In the genomic region with DNA sequence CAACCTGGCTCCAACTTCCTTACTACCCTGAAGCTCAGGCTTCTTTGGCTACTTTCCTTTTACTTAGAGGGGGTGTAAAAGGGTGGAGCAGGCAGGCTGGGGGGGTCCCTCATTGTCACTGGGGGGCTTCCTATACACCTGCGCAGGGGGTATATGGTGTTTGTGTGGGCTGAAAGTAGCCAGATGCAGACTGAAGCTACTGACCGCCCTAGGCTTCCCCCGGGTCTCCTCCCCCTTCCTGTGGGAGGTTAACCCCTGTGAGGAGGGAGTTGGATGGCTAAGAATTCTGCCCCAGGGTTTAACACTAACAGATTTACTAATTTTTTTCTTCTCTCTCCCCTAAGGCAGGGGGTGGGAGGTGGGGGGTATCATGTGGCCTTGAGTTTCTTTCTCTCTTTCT, we compare ENCODE assay signal across 17 mouse cellular contexts. TPM values are rescaled to one million over a fixed set of nuclear protein-coding genes. Genes with fewer than 3 reads are reported as not detected.
DNase-seq lines count a peak whose midpoint lies in the region; ATAC-seq lines count a peak whose summit lies in the region.
"Had no signal": no experiment of that assay in that cellular context is flagged by ENCODE, and none has a peak within 500 bp of the region (broad histone marks: within the 10 kb centered on the region; RNA-seq: fewer than 3 reads in every experiment).

No protein-coding gene starts in this region.

- no peak for DNase-seq in kidney, adult 8-10 months
- DNase-seq in thymus, postnatal 14 days, result peak; percentile 48
- DNase-seq in thymus, adult 18-20 months, result no peak
- DNase-seq in limb, embryonic 10.5 days (ENCODE audit: low spot score), result no peak
- no peak for DNase-seq in midbrain, embryonic 10.5 days (ENCODE audit: low spot score)
- DNase-seq: cerebellum, postnatal 10 days; forebrain, postnatal 0 days; gastrocnemius, postnatal 10 days; kidney, adult 18-20 months had no signal

- no peak overlapping the region for H3K4me3 ChIP-seq in kidney, embryonic 14.5 days (ENCODE audit: low read length)
- no peak overlapping the region; the same call in 1 of the 2 replicates for H3K4me3 ChIP-seq in limb, embryonic 10.5 days
- no peak overlapping the region for H3K4me3 ChIP-seq in midbrain, embryonic 10.5 days
- H3K4me3 ChIP-seq: hindbrain, embryonic 15.5 days; liver, embryonic 12.5 days; megakaryocyte, embryonic 14.5 days had no signal

- 2% methylated on average over 3 of the region's 3 CpGs for WGBS in kidney, embryonic 14.5 days
- 29% methylated on average over 3 of the region's 3 CpGs for WGBS in limb, embryonic 10.5 days
- 55% methylated on average over 3 of the region's 3 CpGs for WGBS in midbrain, embryonic 10.5 days

- H3K27ac ChIP-seq in kidney, embryonic 14.5 days (ENCODE audit: low read depth, low read length), result no peak overlapping the region
- 0 out of 2 replicates have a peak overlapping the region, but pooled peaks have one; percentile 42 for H3K27ac ChIP-seq in limb, embryonic 10.5 days
- H3K27ac ChIP-seq in midbrain, embryonic 10.5 days (replicated peaks), result no peak overlapping the region
- H3K27ac ChIP-seq: hindbrain, embryonic 15.5 days; liver, embryonic 12.5 days had no signal

- H3K9ac ChIP-seq in kidney, embryonic 14.5 days (ENCODE audit: low read depth, low read length), result peak overlapping the region; percentile 28
- H3K9ac ChIP-seq: forebrain, postnatal 0 days; hindbrain, embryonic 15.5 days; liver, embryonic 12.5 days had no signal

- ATAC-seq in kidney, embryonic 14.5 days (ENCODE audit: low FRiP score, low TSS enrichment), result no peak
- ATAC-seq in megakaryocyte progenitor cell, adult 5-6 weeks (replicated peaks; ENCODE audit: poor library complexity), result no peak
- ATAC-seq: forebrain, postnatal 0 days; liver, embryonic 12.5 days had no signal

- peaks cover 31% of the 10 kb centered on the region for H3K4me1 ChIP-seq in kidney, embryonic 14.5 days (ENCODE audit: control insufficient read depth, insufficient read depth, low read length)
- peaks cover 41% of the 10 kb centered on the region for H3K4me1 ChIP-seq in limb, embryonic 10.5 days
- H3K4me1 ChIP-seq in midbrain, embryonic 10.5 days, result peaks cover 42% of the 10 kb centered on the region

- peaks cover 32% of the 10 kb centered on the region for H3K36me3 ChIP-seq in kidney, embryonic 14.5 days (ENCODE audit: control insufficient read depth, insufficient read depth, low read length)
- H3K36me3 ChIP-seq in limb, embryonic 10.5 days, result peaks cover 78% of the 10 kb centered on the region
- peaks cover 75% of the 10 kb centered on the region for H3K36me3 ChIP-seq in midbrain, embryonic 10.5 days

- H3K27me3 ChIP-seq in kidney, embryonic 14.5 days (ENCODE audit: control insufficient read depth, insufficient read depth, low read length), result no peaks in the 10 kb centered on the region
- no peaks in the 10 kb centered on the region for H3K27me3 ChIP-seq in limb, embryonic 10.5 days (ENCODE audit: low read depth, poor library complexity, severe bottlenecking)
- H3K27me3 ChIP-seq in midbrain, embryonic 10.5 days (ENCODE audit: low read depth, poor library complexity, severe bottlenecking), result no peaks in the 10 kb centered on the region
- H3K27me3 ChIP-seq: hindbrain, embryonic 15.5 days had no signal

- no peak overlapping the region; the same call in 1 of the 2 replicates for H3K4me2 ChIP-seq in kidney, embryonic 14.5 days (replicated peaks; ENCODE audit: low read depth, low read length)
- H3K4me2 ChIP-seq: hindbrain, embryonic 15.5 days; liver, embryonic 12.5 days had no signal

- H3K9me3 ChIP-seq in kidney, embryonic 14.5 days (ENCODE audit: control insufficient read depth, low read length), result no peaks in the 10 kb centered on the region
- no peaks in the 10 kb centered on the region for H3K9me3 ChIP-seq in limb, embryonic 10.5 days (replicated peaks)
- H3K9me3 ChIP-seq in midbrain, embryonic 10.5 days (replicated peaks), result no peaks in the 10 kb centered on the region
- H3K9me3 ChIP-seq: hindbrain, embryonic 15.5 days; liver, embryonic 12.5 days; megakaryocyte, embryonic 14.5 days had no signal

RNA-seq across cellular contexts. Expression of a gene that starts 8.5 kb away (rescaled TPM):
- polyA plus RNA-seq in kidney, embryonic 14.5 days (2014; fragmentation: Nextera tagmentation; extraction: Ambion mirVana), result 4.3 and 5.5 TPM in 2 replicates
- 3.1 and 3.2 TPM in 2 replicates for polyA plus RNA-seq in limb, embryonic 10.5 days (2016; fragmentation: Nextera tagmentation; extraction: Ambion mirVana)
- total RNA-seq in megakaryocyte progenitor cell, adult 5-6 weeks (2015), result 0.54 and 1.7 TPM in 2 replicates
- total RNA-seq in megakaryocyte progenitor cell, adult 5-6 weeks (2017), result 3.5 TPM in 1 of 2 replicates, not detected in the other
- polyA plus RNA-seq in midbrain, embryonic 10.5 days (2016; fragmentation: Nextera tagmentation; extraction: Ambion mirVana), result 3.0 and 5.6 TPM in 2 replicates
- total RNA-seq: CH12.LX had no signal

RNA-seq across cellular contexts. Expression of a gene that starts 28.7 kb away (rescaled TPM):
- 0.87 and 1.2 TPM in 2 replicates for polyA plus RNA-seq in kidney, embryonic 14.5 days (2014; fragmentation: Nextera tagmentation; extraction: Ambion mirVana)
- 1.5 and 2.3 TPM in 2 replicates for polyA plus RNA-seq in limb, embryonic 10.5 days (2016; fragmentation: Nextera tagmentation; extraction: Ambion mirVana)
- 0.17 and 0.32 TPM in 2 replicates for total RNA-seq in megakaryocyte progenitor cell, adult 5-6 weeks (2015)
- 2.1 and 2.2 TPM in 2 replicates for total RNA-seq in megakaryocyte progenitor cell, adult 5-6 weeks (2017)
- polyA plus RNA-seq in midbrain, embryonic 10.5 days (2016; fragmentation: Nextera tagmentation; extraction: Ambion mirVana), result 2.4 TPM in 2 replicates

RNA-seq across cellular contexts. Expression of a gene that starts 28.8 kb away (rescaled TPM):
- 11.7 and 17.7 TPM in 2 replicates for polyA plus RNA-seq in kidney, embryonic 14.5 days (2014; fragmentation: Nextera tagmentation; extraction: Ambion mirVana)
- 22.6 and 24.8 TPM in 2 replicates for polyA plus RNA-seq in limb, embryonic 10.5 days (2016; fragmentation: Nextera tagmentation; extraction: Ambion mirVana)
- total RNA-seq in megakaryocyte progenitor cell, adult 5-6 weeks (2015), result 7.3 and 8.0 TPM in 2 replicates
- total RNA-seq in megakaryocyte progenitor cell, adult 5-6 weeks (2017), result 5.7 and 8.0 TPM in 2 replicates
- polyA plus RNA-seq in midbrain, embryonic 10.5 days (2016; fragmentation: Nextera tagmentation; extraction: Ambion mirVana), result 14.0 and 18.1 TPM in 2 replicates

RNA-seq across cellular contexts. Expression of a gene that starts 50.8 kb away (rescaled TPM):
- polyA plus RNA-seq in kidney, embryonic 14.5 days (2014; fragmentation: Nextera tagmentation; extraction: Ambion mirVana), result 0.19 and 0.34 TPM in 2 replicates
- polyA plus RNA-seq in limb, embryonic 10.5 days (2016; fragmentation: Nextera tagmentation; extraction: Ambion mirVana), result 0.29 TPM in 1 of 2 replicates, not detected in the other
- total RNA-seq in megakaryocyte progenitor cell, adult 5-6 weeks (2015), result 0.05 TPM in 1 of 2 replicates, not detected in the other
- 0.54 TPM in 1 of 2 replicates, not detected in the other for total RNA-seq in megakaryocyte progenitor cell, adult 5-6 weeks (2017)
- polyA plus RNA-seq in midbrain, embryonic 10.5 days (2016; fragmentation: Nextera tagmentation; extraction: Ambion mirVana), result 0.09 and 0.14 TPM in 2 replicates
- total RNA-seq: layer of hippocampus, postnatal 10 days; left cerebral cortex, postnatal 14 days had no signal
